8 mouse cellular contexts compared by ENCODE assay signal in the genomic region with DNA sequence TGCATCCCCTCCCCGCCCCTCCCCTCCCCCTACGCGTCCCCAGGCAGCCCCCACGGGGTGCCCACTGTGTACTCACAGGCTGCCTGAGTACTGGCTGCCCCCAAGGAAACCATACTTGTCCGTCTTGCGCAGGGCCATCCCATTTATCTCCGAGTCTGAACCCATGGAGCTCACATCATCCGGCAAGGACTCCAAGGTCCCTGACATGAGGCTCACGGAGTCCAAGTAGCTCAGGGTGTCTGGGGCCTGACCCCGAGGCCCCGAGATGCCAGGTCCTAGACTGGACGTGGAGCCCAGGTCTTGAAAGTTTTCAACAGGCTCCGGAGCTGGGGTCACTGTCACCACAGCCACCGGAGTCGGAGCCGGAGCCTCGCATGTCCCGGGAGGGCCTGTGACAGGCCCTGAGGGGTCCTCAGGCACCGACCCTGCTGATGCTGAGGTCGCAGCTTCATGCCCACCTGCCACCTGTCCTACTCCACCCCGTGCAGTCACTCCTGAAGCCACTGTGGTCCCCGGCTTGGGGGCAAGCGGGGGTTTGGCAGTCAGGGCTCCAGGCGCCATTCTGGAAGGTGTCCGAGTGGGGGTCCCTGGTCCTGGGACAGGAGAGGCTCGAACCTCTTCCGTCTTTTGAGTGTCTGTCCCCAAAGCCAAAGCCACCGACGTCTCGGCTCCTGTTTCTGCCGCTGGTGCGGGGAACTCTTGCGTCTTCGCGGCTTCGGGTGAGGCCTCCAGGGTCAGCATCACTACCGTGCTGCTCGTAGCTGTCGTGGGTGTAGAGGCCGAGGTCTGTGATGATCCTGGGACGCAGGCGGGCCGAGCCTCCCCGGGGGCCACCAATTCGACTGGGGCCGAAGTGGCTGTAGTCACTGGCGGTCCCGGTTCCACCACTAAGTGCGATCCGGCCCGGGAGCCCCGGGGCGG. TPM values are rescaled to one million over a fixed set of nuclear protein-coding genes. Genes with fewer than 3 reads are reported as not detected.
A peak's percentile ranks its signal among the peaks of the same experiment; 100 is the strongest.
DNase-seq lines count a peak whose midpoint lies in the region; ATAC-seq and TF ChIP-seq lines count a peak whose summit lies in the region.

No protein-coding gene starts in this region.

- peaks cover 36% of the 10 kb centered on the region for H3K79me3 ChIP-seq in C2C12 (ENCODE audit: low read depth)

- H3K4me1 ChIP-seq in cortical plate, adult 2 months (ENCODE audit: control insufficient read depth, insufficient read depth, low read length): peaks cover 2% of the 10 kb centered on the region; the same call in 1 of the 2 replicates
- H3K4me1 ChIP-seq in heart, postnatal 0 days (ENCODE audit: control insufficient read depth, insufficient read depth): peaks cover 13% of the 10 kb centered on the region
- peaks cover 68% of the 10 kb centered on the region for H3K4me1 ChIP-seq in liver, embryonic 13.5 days (replicated peaks)
- peaks cover 36% of the 10 kb centered on the region for H3K4me1 ChIP-seq in neural tube, embryonic 15.5 days

- H3K4me3 ChIP-seq in C2C12 (ENCODE audit: insufficient read depth, poor library complexity, severe bottlenecking): peak overlapping the region; percentile 83
- H3K4me3 ChIP-seq in cortical plate, adult 2 months (ENCODE audit: insufficient read depth, low read length): peak overlapping the region; percentile 61
- H3K4me3 ChIP-seq in heart, postnatal 0 days (ENCODE audit: low read depth, low read length): peak overlapping the region; percentile 70
- H3K4me3 ChIP-seq in liver, embryonic 13.5 days (replicated peaks): peak overlapping the region; percentile 89
- peak overlapping the region; percentile 97 for H3K4me3 ChIP-seq in neural tube, embryonic 15.5 days (replicated peaks)

- peak overlapping the region; percentile 91 for H3K4me2 ChIP-seq in heart, postnatal 0 days (ENCODE audit: low read depth, low read length)
- H3K4me2 ChIP-seq in liver, embryonic 13.5 days: peak overlapping the region; percentile 95
- H3K4me2 ChIP-seq in neural tube, embryonic 15.5 days: peak overlapping the region; percentile 90

- H3ac ChIP-seq in C2C12 (ENCODE audit: control insufficient read depth, insufficient read length, low read depth): peak overlapping the region; percentile 68

- H3K79me2 ChIP-seq in C2C12 (ENCODE audit: control insufficient read depth, insufficient read depth): peaks cover 55% of the 10 kb centered on the region

- TF ChIP-seq CTCF in C2C12 (IDR thresholded peaks at IDR 0.05; ENCODE audit: control insufficient read depth, insufficient read depth, insufficient read length): no peak
- no peak for TF ChIP-seq CTCF in cortical plate, adult 2 months (IDR thresholded peaks at IDR 0.05; ENCODE audit: extremely low read depth, insufficient read depth, low read length)
- TF ChIP-seq CTCF in heart, postnatal 0 days (IDR thresholded peaks at IDR 0.05; ENCODE audit: low read depth): no peak

- no peak for TF ChIP-seq POLR2A in cortical plate, adult 2 months (IDR thresholded peaks at IDR 0.05; ENCODE audit: extremely low read depth, insufficient read depth, low read length)

- no peak for TF ChIP-seq EP300 in heart, postnatal 0 days (IDR thresholded peaks at IDR 0.05; ENCODE audit: low read depth)

- H3K36me3 ChIP-seq in C2C12 (ENCODE audit: control insufficient read depth, insufficient read depth): peaks cover 11% of the 10 kb centered on the region
- H3K36me3 ChIP-seq in heart, postnatal 0 days (replicated peaks; ENCODE audit: control insufficient read depth, insufficient read depth, low read length): peaks cover 14% of the 10 kb centered on the region
- peaks cover 26% of the 10 kb centered on the region for H3K36me3 ChIP-seq in liver, embryonic 13.5 days
- H3K36me3 ChIP-seq in neural tube, embryonic 15.5 days: peaks cover 19% of the 10 kb centered on the region

- H3K27me3 ChIP-seq in C2C12 (ENCODE audit: control insufficient read depth, insufficient read depth, insufficient read length): no peaks in the 10 kb centered on the region
- H3K27me3 ChIP-seq in heart, postnatal 0 days (ENCODE audit: control insufficient read depth, insufficient read depth, low read length): no peaks in the 10 kb centered on the region
- H3K27me3 ChIP-seq in liver, embryonic 13.5 days: no peaks in the 10 kb centered on the region
- H3K27me3 ChIP-seq in neural tube, embryonic 15.5 days (replicated peaks): no peaks in the 10 kb centered on the region

- ATAC-seq in heart, postnatal 0 days (ENCODE audit: insufficient read depth, low read depth): no peak
- ATAC-seq in liver, embryonic 13.5 days (ENCODE audit: low read depth): peak; percentile 5; the same call in 1 of the 2 replicates
- ATAC-seq in neural tube, embryonic 15.5 days (ENCODE audit: low FRiP score): 0 out of 2 replicates have a peak, but pooled peaks have one; percentile 4

- peak overlapping the region; percentile 77 for H3K9ac ChIP-seq in heart, postnatal 0 days (replicated peaks; ENCODE audit: low read depth, low read length)
- H3K9ac ChIP-seq in liver, embryonic 13.5 days: peak overlapping the region; percentile 99
- peak overlapping the region; percentile 88 for H3K9ac ChIP-seq in neural tube, embryonic 15.5 days (replicated peaks)

- no peaks in the 10 kb centered on the region for H3K9me3 ChIP-seq in heart, postnatal 0 days (replicated peaks; ENCODE audit: control insufficient read depth, low read length)
- no peaks in the 10 kb centered on the region for H3K9me3 ChIP-seq in liver, embryonic 13.5 days (replicated peaks)
- no peaks in the 10 kb centered on the region for H3K9me3 ChIP-seq in neural tube, embryonic 15.5 days (replicated peaks)

- H3K27ac ChIP-seq in cortical plate, adult 2 months (ENCODE audit: insufficient read depth, low read length): 0 out of 2 replicates have a peak overlapping the region, but pooled peaks have one; percentile 4
- H3K27ac ChIP-seq in heart, postnatal 0 days (ENCODE audit: low read depth): peak overlapping the region; percentile 90
- peak overlapping the region; percentile 98 for H3K27ac ChIP-seq in liver, embryonic 13.5 days
- peak overlapping the region; percentile 83 for H3K27ac ChIP-seq in neural tube, embryonic 15.5 days (replicated peaks)

- under 1% methylated on average over 52 of the region's 53 CpGs for WGBS in heart, postnatal 0 days
- under 1% methylated on average over 53 of the region's 53 CpGs for WGBS in liver, embryonic 13.5 days (ENCODE audit: insufficient replicate concordance)
- WGBS in neural tube, embryonic 15.5 days: under 1% methylated on average over 51 of the region's 53 CpGs

- peak; percentile 96 for DNase-seq in heart, adult 11 months
- no peak for DNase-seq in heart, adult 8-10 months (ENCODE audit: low spot score)
- no peak for DNase-seq in heart, postnatal 0 days (ENCODE audit: low spot score)
- DNase-seq in liver, embryonic 13.5 days: peak; percentile 54
- no peak for DNase-seq in c-Kit-positive CD71-positive TER-119-positive erythroid progenitor cells, embryonic 14.5 days (ENCODE audit: low spot score)

TF ChIP-seq in C2C12, 6 proteins besides CTCF, POLR2A, EP300 and RAD21 (continues in another document):
- no peak for TF ChIP-seq USF1 (IDR thresholded peaks at IDR 0.05; ENCODE audit: low read depth)

RNA-seq across cellular contexts. Expression of a gene that starts 0.6 kb away (rescaled TPM):
- total RNA-seq in heart, adult 8-10 months (2022): 10 to 100 TPM; 17.4 to 24.4 (median 23.0) TPM
- 41.4 TPM for polyA plus RNA-seq in C2C12 (2012; fragmentation: generic; extraction: Trizol)
- polyA plus RNA-seq in cortical plate, adult 2 months (2012; rRNA removed): 70.4 and 76.0 TPM in 2 replicates
- total RNA-seq in heart, postnatal 0 days (2014; rRNA removed; ENCODE audit: low replicate concordance): 30.2 and 45.3 TPM in 2 replicates
- polyA plus RNA-seq in heart, postnatal 0 days (2015; fragmentation: Nextera tagmentation; extraction: Ambion mirVana): 9.6 and 10.8 TPM in 2 replicates
- polyA plus RNA-seq in liver, embryonic 13.5 days (2015; fragmentation: Nextera tagmentation; extraction: Ambion mirVana): 15.8 and 15.9 TPM in 2 replicates
- 30.0 and 35.6 TPM in 2 replicates for polyA plus RNA-seq in neural tube, embryonic 15.5 days (2015; fragmentation: Nextera tagmentation; extraction: Ambion mirVana)

RNA-seq across cellular contexts. Expression of a gene that starts 1.1 kb away (rescaled TPM):
- total RNA-seq in heart, adult 8-10 months (2022): 10 to 100 TPM in 1 of 4 experiments, 1 to 10 TPM in 3; 6.2 to 14.1 (median 8.2) TPM
- polyA plus RNA-seq in C2C12 (2012; fragmentation: generic; extraction: Trizol): 39.4 TPM
- polyA plus RNA-seq in cortical plate, adult 2 months (2012; rRNA removed): 2.0 and 2.2 TPM in 2 replicates
- total RNA-seq in heart, postnatal 0 days (2014; rRNA removed; ENCODE audit: low replicate concordance): 22.1 TPM in 1 of 2 replicates, not detected in the other
- 3.2 and 5.4 TPM in 2 replicates for polyA plus RNA-seq in heart, postnatal 0 days (2015; fragmentation: Nextera tagmentation; extraction: Ambion mirVana)
- polyA plus RNA-seq in liver, embryonic 13.5 days (2015; fragmentation: Nextera tagmentation; extraction: Ambion mirVana): 42.7 and 46.8 TPM in 2 replicates
- polyA plus RNA-seq in neural tube, embryonic 15.5 days (2015; fragmentation: Nextera tagmentation; extraction: Ambion mirVana): 42.1 and 72.2 TPM in 2 replicates

RNA-seq across cellular contexts. Expression of a gene that starts 11.8 kb away (rescaled TPM):
- total RNA-seq in heart, adult 8-10 months (2022): 10 to 100 TPM; 36.2 to 45.1 (median 40.6) TPM
- 56.2 TPM for polyA plus RNA-seq in C2C12 (2012; fragmentation: generic; extraction: Trizol)
- 85.0 and 99.3 TPM in 2 replicates for polyA plus RNA-seq in cortical plate, adult 2 months (2012; rRNA removed)
- total RNA-seq in heart, postnatal 0 days (2014; rRNA removed; ENCODE audit: low replicate concordance): 39.3 and 39.9 TPM in 2 replicates
- polyA plus RNA-seq in heart, postnatal 0 days (2015; fragmentation: Nextera tagmentation; extraction: Ambion mirVana): 26.9 and 27.2 TPM in 2 replicates
- 27.1 and 32.1 TPM in 2 replicates for polyA plus RNA-seq in liver, embryonic 13.5 days (2015; fragmentation: Nextera tagmentation; extraction: Ambion mirVana)
- 64.2 and 65.8 TPM in 2 replicates for polyA plus RNA-seq in neural tube, embryonic 15.5 days (2015; fragmentation: Nextera tagmentation; extraction: Ambion mirVana)

RNA-seq across cellular contexts. Expression of a gene that starts 25.2 kb away (rescaled TPM):
- total RNA-seq in heart, adult 8-10 months (2022): 1 to 10 TPM; 5.2 to 6.4 (median 5.8) TPM
- polyA plus RNA-seq in C2C12 (2012; fragmentation: generic; extraction: Trizol): 16.1 TPM
- polyA plus RNA-seq in cortical plate, adult 2 months (2012; rRNA removed): 13.5 and 15.5 TPM in 2 replicates
- total RNA-seq in heart, postnatal 0 days (2014; rRNA removed; ENCODE audit: low replicate concordance): 11.8 and 18.5 TPM in 2 replicates
- 10.9 and 11.2 TPM in 2 replicates for polyA plus RNA-seq in heart, postnatal 0 days (2015; fragmentation: Nextera tagmentation; extraction: Ambion mirVana)
- polyA plus RNA-seq in liver, embryonic 13.5 days (2015; fragmentation: Nextera tagmentation; extraction: Ambion mirVana): 8.3 and 9.0 TPM in 2 replicates
- 47.5 and 48.8 TPM in 2 replicates for polyA plus RNA-seq in neural tube, embryonic 15.5 days (2015; fragmentation: Nextera tagmentation; extraction: Ambion mirVana)

RNA-seq across cellular contexts. Expression of a gene that starts 25.3 kb away (rescaled TPM):
- total RNA-seq in heart, adult 8-10 months (2022): 1 to 10 TPM; 2.1 to 3.9 (median 2.6) TPM
- polyA plus RNA-seq in C2C12 (2012; fragmentation: generic; extraction: Trizol): 1.7 TPM
- 9.2 and 10.4 TPM in 2 replicates for polyA plus RNA-seq in cortical plate, adult 2 months (2012; rRNA removed)
- 2.3 and 8.6 TPM in 2 replicates for total RNA-seq in heart, postnatal 0 days (2014; rRNA removed; ENCODE audit: low replicate concordance)
- polyA plus RNA-seq in heart, postnatal 0 days (2015; fragmentation: Nextera tagmentation; extraction: Ambion mirVana): 18.7 and 19.4 TPM in 2 replicates
- polyA plus RNA-seq in liver, embryonic 13.5 days (2015; fragmentation: Nextera tagmentation; extraction: Ambion mirVana): 9.7 and 9.8 TPM in 2 replicates
- polyA plus RNA-seq in neural tube, embryonic 15.5 days (2015; fragmentation: Nextera tagmentation; extraction: Ambion mirVana): 15.8 and 40.6 TPM in 2 replicates

Comparison
In these comparisons a context has a peak if more than half of its experiments do, and no peak if none do; other contexts are left out.
1. DNase-seq: peak in heart, adult 11 months (single experiment) and liver, embryonic 13.5 days (single experiment); none in heart, adult 8-10 months (single experiment), heart, postnatal 0 days (single experiment) and c-Kit-positive CD71-positive TER-119-positive erythroid progenitor cells, embryonic 14.5 days (single experiment).
2. H3K27ac ChIP-seq: peak in every context shown above with its lines; median percentile 98 in liver, embryonic 13.5 days; 90 in heart, postnatal 0 days; 83 in neural tube, embryonic 15.5 days; 4 in cortical plate, adult 2 months.
3. Peak in every context shown above with its lines, with median percentiles within 50 percentile points of each other: H3K4me3 ChIP-seq, H3K4me2 ChIP-seq and H3K9ac ChIP-seq.